Mouse (Mus musculus): Measurements from ENCODE around the gene Slc26a9. TPM values are rescaled to one million over a fixed set of nuclear protein-coding genes. Genes with fewer than 3 reads are reported as not detected.

Slc26a9 gene
- polyA plus RNA-seq, 1 experiment from 2014 or later, result 0.04 TPM

- WGBS, result 52% methylated on average over 2 of the region's 2 CpGs
These were observed 3.9 kb downstream of the Slc26a9 start for GRCm38 (mm10) chr1:131747761-131748160.

DNA sequence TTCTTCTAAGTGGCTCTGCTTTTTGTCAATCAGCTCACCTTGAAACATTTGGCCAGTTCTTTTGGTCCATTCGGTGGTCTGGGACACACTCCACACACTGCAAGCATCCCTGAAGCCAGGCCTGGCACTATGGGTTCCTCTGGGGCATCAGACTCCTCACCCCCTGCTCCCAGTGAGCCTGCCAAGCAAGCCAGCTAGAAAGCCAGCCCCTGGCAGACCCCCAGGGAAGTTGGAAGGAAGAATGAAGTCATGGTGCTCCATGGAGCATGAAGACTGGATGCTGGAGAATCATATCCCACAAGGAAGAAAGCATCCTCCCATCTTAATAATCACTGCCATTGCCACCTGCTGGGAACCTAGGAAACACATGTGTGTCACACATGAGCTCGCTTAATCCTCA is 4.8 kb downstream of the Slc26a9 start:
- Histone ChIP-seq H3K9ac (replicated peaks; ENCODE audit: low read depth, low read length) (no peak overlapping the region), H3K4me1 (ENCODE audit: control insufficient read depth, insufficient read depth, low read length) (no peaks in the 10 kb centered on the region), H3K27me3 (ENCODE audit: control insufficient read depth, insufficient read depth, low read length) (no peaks in the 10 kb centered on the region), H3K9me3 (ENCODE audit: control insufficient read depth, low read length) (no peaks in the 10 kb centered on the region), H3K36me3 (ENCODE audit: control insufficient read depth, insufficient read depth, low read length) (no peaks in the 10 kb centered on the region), H3K27ac (ENCODE audit: low read depth, low read length) (no peak overlapping the region), H3K4me2 (ENCODE audit: low read depth, low read length) (no peak overlapping the region), H3K4me3 (ENCODE audit: low read depth, low read length) (no peak overlapping the region)
- no peak for ATAC-seq (ENCODE audit: low read depth)
- 89% methylated on average over 2 of the region's 2 CpGs for WGBS

More at GRCm38 (mm10) chr1:131747761-131748160, 3.9 kb downstream of the Slc26a9 start:
- H3K4me3 ChIP-seq (ENCODE audit: low read depth, low read length), result no peak overlapping the region
- H3K4me2 ChIP-seq (ENCODE audit: low read depth, low read length), result no peak overlapping the region
- no peaks in the 10 kb centered on the region for H3K27me3 ChIP-seq (ENCODE audit: control insufficient read depth, insufficient read depth, low read length)
- no peak for ATAC-seq (ENCODE audit: low read depth)
- H3K9me3 ChIP-seq (ENCODE audit: control insufficient read depth, low read length), result no peaks in the 10 kb centered on the region
- no peaks in the 10 kb centered on the region for H3K36me3 ChIP-seq (ENCODE audit: control insufficient read depth, insufficient read depth, low read length)
- no peak overlapping the region for H3K9ac ChIP-seq (replicated peaks; ENCODE audit: low read depth, low read length)
- no peaks in the 10 kb centered on the region for H3K4me1 ChIP-seq (ENCODE audit: control insufficient read depth, insufficient read depth, low read length)
- no peak overlapping the region for H3K27ac ChIP-seq (ENCODE audit: low read depth, low read length)

GRCm38 (mm10) chr1:131749706-131750545 is 6.1 kb downstream of the Slc26a9 start:
- Histone ChIP-seq H3K27me3 (ENCODE audit: control insufficient read depth, insufficient read depth, low read length) (no peaks in the 10 kb centered on the region), H3K4me1 (ENCODE audit: control insufficient read depth, insufficient read depth, low read length) (no peaks in the 10 kb centered on the region), H3K9ac (replicated peaks; ENCODE audit: low read depth, low read length) (no peak overlapping the region), H3K27ac (ENCODE audit: low read depth, low read length) (no peak overlapping the region), H3K9me3 (ENCODE audit: control insufficient read depth, low read length) (no peaks in the 10 kb centered on the region), H3K36me3 (ENCODE audit: control insufficient read depth, insufficient read depth, low read length) (no peaks in the 10 kb centered on the region), H3K4me3 (ENCODE audit: low read depth, low read length) (no peak overlapping the region), H3K4me2 (ENCODE audit: low read depth, low read length) (no peak overlapping the region)
- WGBS, result 76% methylated on average over 15 of the region's 15 CpGs
- no peak for ATAC-seq (ENCODE audit: low read depth)

DNA sequence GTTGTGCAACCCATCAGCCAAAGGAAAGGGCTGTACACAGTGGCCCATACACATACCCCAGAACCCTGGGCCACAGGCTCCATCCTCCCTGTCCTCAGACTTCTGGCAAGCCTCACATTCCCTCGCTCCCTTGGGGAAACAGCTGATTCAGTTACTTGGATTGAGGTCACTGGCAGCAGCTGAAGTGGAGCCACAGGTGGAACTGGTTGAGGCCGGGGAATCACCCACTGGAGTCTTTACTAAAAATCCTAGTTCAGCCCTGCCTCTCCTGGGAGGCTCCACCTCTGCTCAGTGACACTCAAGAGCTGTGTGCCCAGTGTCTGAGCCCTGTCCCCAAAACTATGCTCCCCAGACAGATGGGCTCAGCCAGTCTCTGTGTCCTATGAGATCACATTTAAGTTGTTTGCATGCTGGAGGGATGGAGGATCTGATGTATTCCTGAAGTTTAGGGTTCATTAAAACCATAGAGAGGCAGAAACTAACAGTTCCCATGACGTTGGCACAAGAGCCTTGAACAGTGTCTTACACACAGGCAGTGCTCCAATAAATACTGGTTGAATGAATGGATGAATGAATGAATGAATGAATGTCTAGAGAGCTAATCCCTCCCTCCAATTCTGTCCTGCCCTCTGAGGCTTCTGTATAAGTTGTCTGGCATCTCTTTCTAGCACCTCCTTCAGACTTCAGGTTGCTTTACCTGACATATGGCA is 7.5 kb downstream of the Slc26a9 start:
- Histone ChIP-seq H3K27me3 (ENCODE audit: control insufficient read depth, insufficient read depth, low read length) (no peaks in the 10 kb centered on the region), H3K4me1 (ENCODE audit: control insufficient read depth, insufficient read depth, low read length) (no peaks in the 10 kb centered on the region), H3K4me3 (ENCODE audit: low read depth, low read length) (no peak overlapping the region), H3K9ac (replicated peaks; ENCODE audit: low read depth, low read length) (no peak overlapping the region), H3K36me3 (ENCODE audit: control insufficient read depth, insufficient read depth, low read length) (no peaks in the 10 kb centered on the region), H3K9me3 (ENCODE audit: control insufficient read depth, low read length) (no peaks in the 10 kb centered on the region), H3K27ac (ENCODE audit: low read depth, low read length) (no peak overlapping the region), H3K4me2 (ENCODE audit: low read depth, low read length) (no peak overlapping the region)
- ATAC-seq (ENCODE audit: low read depth), result no peak
- WGBS, result 84% methylated on average over 3 of the region's 3 CpGs

DNA sequence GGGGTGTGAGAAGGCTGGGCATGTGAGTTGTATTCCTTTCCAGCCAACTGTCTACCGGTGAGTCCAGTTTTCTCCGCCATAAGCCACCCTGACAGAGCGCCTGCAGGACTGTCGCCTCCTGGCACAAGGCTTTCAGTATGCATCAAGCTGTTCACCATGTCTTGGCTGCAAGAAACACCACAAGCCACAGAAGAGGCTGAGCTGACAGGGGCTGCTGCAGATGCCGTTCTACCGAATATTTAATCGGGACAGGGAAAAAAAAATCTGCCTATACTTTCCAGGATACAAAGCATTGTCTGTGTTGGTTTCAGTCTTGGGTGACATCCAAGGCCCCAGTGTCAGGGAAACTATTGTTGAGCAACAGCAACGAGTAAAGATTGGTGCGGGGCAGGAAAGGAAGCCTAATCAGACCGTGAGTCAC is 8.1 kb downstream of the Slc26a9 start:
- ATAC-seq (ENCODE audit: low read depth), result no peak
- H3K4me3 ChIP-seq (ENCODE audit: low read depth, low read length), result no peak overlapping the region
- H3K27me3 ChIP-seq (ENCODE audit: control insufficient read depth, insufficient read depth, low read length), result no peaks in the 10 kb centered on the region
- H3K27ac ChIP-seq (ENCODE audit: low read depth, low read length), result no peak overlapping the region
- WGBS, result 60% methylated on average over 10 of the region's 10 CpGs
- H3K4me2 ChIP-seq (ENCODE audit: low read depth, low read length), result no peak overlapping the region
- no peaks in the 10 kb centered on the region for H3K9me3 ChIP-seq (ENCODE audit: control insufficient read depth, low read length)
- H3K36me3 ChIP-seq (ENCODE audit: control insufficient read depth, insufficient read depth, low read length), result no peaks in the 10 kb centered on the region
- no peaks in the 10 kb centered on the region for H3K4me1 ChIP-seq (ENCODE audit: control insufficient read depth, insufficient read depth, low read length)
- no peak overlapping the region for H3K9ac ChIP-seq (replicated peaks; ENCODE audit: low read depth, low read length)

- H3K27me3 ChIP-seq (ENCODE audit: control insufficient read depth, insufficient read depth, low read length), result no peaks in the 10 kb centered on the region
- H3K27ac ChIP-seq (ENCODE audit: low read depth, low read length), result no peak overlapping the region
- no peak for ATAC-seq (ENCODE audit: low read depth)
- H3K9me3 ChIP-seq (ENCODE audit: control insufficient read depth, low read length), result no peaks in the 10 kb centered on the region
- no peaks in the 10 kb centered on the region for H3K4me1 ChIP-seq (ENCODE audit: control insufficient read depth, insufficient read depth, low read length)
- H3K36me3 ChIP-seq (ENCODE audit: control insufficient read depth, insufficient read depth, low read length), result no peaks in the 10 kb centered on the region
- no peak overlapping the region for H3K9ac ChIP-seq (replicated peaks; ENCODE audit: low read depth, low read length)
- 82% methylated on average over 3 of the region's 3 CpGs for WGBS
- no peak overlapping the region for H3K4me2 ChIP-seq (ENCODE audit: low read depth, low read length)
- no peak overlapping the region for H3K4me3 ChIP-seq (ENCODE audit: low read depth, low read length)
These were observed 10.5 kb downstream of the Slc26a9 start for GRCm38 (mm10) chr1:131754212-131754829.

- H3K9me3 ChIP-seq (ENCODE audit: control insufficient read depth, low read length), result no peaks in the 10 kb centered on the region
- no peak overlapping the region for H3K9ac ChIP-seq (replicated peaks; ENCODE audit: low read depth, low read length)
- no peak for ATAC-seq (ENCODE audit: low read depth)
- no peaks in the 10 kb centered on the region for H3K36me3 ChIP-seq (ENCODE audit: control insufficient read depth, insufficient read depth, low read length)
- no peak overlapping the region for H3K4me3 ChIP-seq (ENCODE audit: low read depth, low read length)
- no peak overlapping the region for H3K4me2 ChIP-seq (ENCODE audit: low read depth, low read length)
- no peak overlapping the region for H3K27ac ChIP-seq (ENCODE audit: low read depth, low read length)
- 91% methylated on average over 4 of the region's 4 CpGs for WGBS
- H3K4me1 ChIP-seq (ENCODE audit: control insufficient read depth, insufficient read depth, low read length), result no peaks in the 10 kb centered on the region
- no peaks in the 10 kb centered on the region for H3K27me3 ChIP-seq (ENCODE audit: control insufficient read depth, insufficient read depth, low read length)
These were observed 11.1 kb downstream of the Slc26a9 start for GRCm38 (mm10) chr1:131754916-131755315.

- no peak overlapping the region for H3K9ac ChIP-seq (replicated peaks; ENCODE audit: low read depth, low read length)
- no peak for ATAC-seq (ENCODE audit: low read depth)
These were observed 13.4 kb downstream of the Slc26a9 start for GRCm38 (mm10) chr1:131757211-131757610.

GRCm38 (mm10) chr1:131758796-131759195 is 15.0 kb downstream of the Slc26a9 start:
- Histone ChIP-seq H3K4me2 (ENCODE audit: low read depth, low read length) (no peak overlapping the region), H3K27me3 (ENCODE audit: control insufficient read depth, insufficient read depth, low read length) (no peaks in the 10 kb centered on the region), H3K9me3 (ENCODE audit: control insufficient read depth, low read length) (no peaks in the 10 kb centered on the region), H3K4me1 (ENCODE audit: control insufficient read depth, insufficient read depth, low read length) (no peaks in the 10 kb centered on the region), H3K27ac (ENCODE audit: low read depth, low read length) (no peak overlapping the region), H3K9ac (replicated peaks; ENCODE audit: low read depth, low read length) (no peak overlapping the region), H3K4me3 (ENCODE audit: low read depth, low read length) (no peak overlapping the region), H3K36me3 (ENCODE audit: control insufficient read depth, insufficient read depth, low read length) (no peaks in the 10 kb centered on the region)
- no peak for ATAC-seq (ENCODE audit: low read depth)
- 54% methylated on average over 7 of the region's 7 CpGs for WGBS

More at GRCm38 (mm10) chr1:131757211-131757610, 13.4 kb downstream of the Slc26a9 start:
- no peaks in the 10 kb centered on the region for H3K4me1 ChIP-seq (ENCODE audit: control insufficient read depth, insufficient read depth, low read length)
- no peaks in the 10 kb centered on the region for H3K27me3 ChIP-seq (ENCODE audit: control insufficient read depth, insufficient read depth, low read length)
- no peak overlapping the region for H3K4me3 ChIP-seq (ENCODE audit: low read depth, low read length)
- WGBS, result 96% methylated on average over 6 of the region's 6 CpGs
- H3K9me3 ChIP-seq (ENCODE audit: control insufficient read depth, low read length), result no peaks in the 10 kb centered on the region
- H3K36me3 ChIP-seq (ENCODE audit: control insufficient read depth, insufficient read depth, low read length), result no peaks in the 10 kb centered on the region
- no peak overlapping the region for H3K27ac ChIP-seq (ENCODE audit: low read depth, low read length)
- H3K4me2 ChIP-seq (ENCODE audit: low read depth, low read length), result no peak overlapping the region
